Mouse (Mus musculus): ENCODE data around the gene Dab1. TPM values are rescaled to one million over a fixed set of nuclear protein-coding genes. Genes with fewer than 3 reads are reported as not detected.
A peak's percentile ranks its signal among the peaks of the same experiment; 100 is the strongest.

Gene Dab1
- polyA plus RNA-seq, 1 experiment from 2014 or later = 9.8 TPM

DNA sequence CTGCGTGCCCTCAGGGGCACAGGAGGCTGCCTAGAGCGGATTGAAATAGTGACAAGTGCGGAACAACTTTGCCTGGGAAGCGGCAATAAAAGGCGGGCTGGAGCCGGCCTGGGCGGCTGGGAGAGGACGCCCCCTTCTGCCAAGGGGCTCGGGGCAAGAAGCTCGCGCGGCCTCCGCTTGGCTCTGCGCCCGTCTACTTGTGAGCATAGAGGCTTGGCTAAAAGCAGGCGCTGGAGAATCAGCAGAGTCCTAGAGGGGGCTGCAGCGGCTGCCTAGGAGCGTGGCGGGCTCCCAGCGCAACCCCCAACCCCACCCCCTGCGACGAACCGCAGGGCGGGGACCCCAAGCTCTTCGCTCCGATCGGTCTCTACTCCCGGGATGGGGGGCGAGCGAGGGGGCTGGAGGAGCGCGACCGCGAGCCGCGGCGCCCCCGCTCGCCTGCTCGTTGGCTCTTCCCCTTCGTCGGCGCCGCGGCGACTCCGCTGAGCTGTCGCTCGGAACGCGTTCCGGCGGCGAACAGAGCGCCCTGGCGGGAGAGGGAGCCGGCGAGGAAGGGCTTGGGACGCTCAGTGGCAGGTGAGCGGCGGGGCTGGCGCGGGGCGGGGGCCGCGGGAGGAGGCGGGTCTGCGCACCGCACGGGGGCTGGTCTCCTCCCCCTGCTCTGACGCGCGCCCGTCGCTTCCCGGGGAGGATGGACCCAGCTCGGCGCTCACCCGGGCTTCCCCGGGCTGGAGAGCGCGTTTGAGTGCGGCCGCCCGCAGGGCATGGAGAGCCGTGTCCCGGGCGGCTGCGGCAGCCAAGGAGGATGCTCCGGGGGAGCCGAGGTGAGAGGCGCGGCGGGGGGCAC, 748.0 kb downstream of the Dab1 start:
- Histone ChIP-seq H3K36me3 (no peaks in the 10 kb centered on the region), H3K27me3 (ENCODE audit: low read depth, poor library complexity, severe bottlenecking) (peaks cover 71% of the 10 kb centered on the region), H3K4me3 (peak overlapping the region; percentile 72), H3K4me1 (peaks cover 31% of the 10 kb centered on the region), H3K9me3 (replicated peaks) (no peaks in the 10 kb centered on the region), H3K27ac (peak overlapping the region; percentile 80)
- peak; percentile 77 for DNase-seq (ENCODE audit: low spot score)
- WGBS = under 1% methylated on average over 86 of the region's 94 CpGs

DNA sequence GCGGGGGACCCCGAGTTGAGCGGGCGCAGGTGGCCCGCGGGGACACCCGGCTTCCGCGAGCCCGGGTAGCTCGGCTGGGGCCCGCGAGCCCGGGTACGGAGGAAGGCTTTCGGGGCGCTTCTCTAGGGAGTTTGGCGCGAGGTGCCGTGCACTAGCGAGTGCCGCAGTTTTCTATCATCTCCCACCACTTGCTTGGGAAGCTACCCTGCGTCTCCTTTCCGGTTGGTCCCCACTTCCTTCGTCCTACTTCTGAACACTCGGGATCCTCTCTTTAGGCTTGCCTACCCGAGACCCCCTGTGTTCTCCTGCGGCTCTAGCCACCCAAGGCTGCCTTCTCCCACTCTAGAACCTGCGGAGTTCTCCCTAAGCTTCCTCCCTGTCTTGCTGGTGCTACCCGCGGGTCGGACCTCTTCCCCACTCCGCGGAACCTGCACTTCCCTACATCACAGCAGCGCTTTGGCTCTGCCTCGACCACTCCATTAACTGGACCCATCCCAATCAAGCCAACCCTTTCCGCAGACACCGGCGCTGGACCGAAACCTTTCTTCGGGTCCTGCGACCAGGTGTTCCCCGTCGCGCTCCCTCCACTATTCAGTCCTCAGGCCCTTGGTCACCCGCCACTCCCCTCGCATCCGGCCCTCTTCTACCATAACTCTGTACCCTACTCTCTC, 748.7 kb downstream of the Dab1 start:
- Histone ChIP-seq H3K27ac (peak overlapping the region; percentile 80), H3K4me3 (peak overlapping the region; percentile 72), H3K9me3 (replicated peaks) (no peaks in the 10 kb centered on the region), H3K27me3 (ENCODE audit: low read depth, poor library complexity, severe bottlenecking) (peaks cover 71% of the 10 kb centered on the region), H3K4me1 (peaks cover 31% of the 10 kb centered on the region), H3K36me3 (no peaks in the 10 kb centered on the region)
- WGBS = under 1% methylated on average over 46 of the region's 48 CpGs
- DNase-seq (ENCODE audit: low spot score) = peak; percentile 66

DNA sequence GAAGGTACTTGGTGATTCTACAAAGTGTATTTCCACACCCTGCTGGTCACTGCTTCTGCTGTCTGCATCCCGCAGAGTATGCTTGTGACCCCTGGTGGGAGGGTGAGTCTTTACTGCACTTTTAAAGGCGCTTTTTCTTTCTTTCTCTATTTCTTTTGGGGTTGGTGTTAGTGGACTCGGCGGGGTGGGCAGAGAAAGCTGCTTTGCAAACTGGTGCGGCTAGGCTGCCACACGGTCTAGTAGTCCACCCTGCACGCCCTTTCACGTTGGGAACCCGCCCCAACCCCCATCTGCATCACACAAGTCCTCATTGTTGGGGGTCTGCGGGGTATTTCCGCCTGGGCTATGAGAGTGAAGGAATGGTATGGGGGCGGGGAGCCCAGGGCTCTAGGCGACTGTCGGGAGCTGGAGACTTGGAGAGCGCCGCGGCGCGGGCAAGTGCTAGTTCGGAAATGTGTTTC, 749.4 kb downstream of the Dab1 start:
- Histone ChIP-seq H3K36me3 (no peaks in the 10 kb centered on the region), H3K27ac (peak overlapping the region; percentile 80), H3K4me3 (peak overlapping the region; percentile 72), H3K27me3 (ENCODE audit: low read depth, poor library complexity, severe bottlenecking) (peaks cover 71% of the 10 kb centered on the region), H3K4me1 (peaks cover 31% of the 10 kb centered on the region), H3K9me3 (replicated peaks) (no peaks in the 10 kb centered on the region)
- under 1% methylated on average over 20 of the region's 20 CpGs for WGBS
- peak; percentile 76 for DNase-seq (ENCODE audit: low spot score)

DNA sequence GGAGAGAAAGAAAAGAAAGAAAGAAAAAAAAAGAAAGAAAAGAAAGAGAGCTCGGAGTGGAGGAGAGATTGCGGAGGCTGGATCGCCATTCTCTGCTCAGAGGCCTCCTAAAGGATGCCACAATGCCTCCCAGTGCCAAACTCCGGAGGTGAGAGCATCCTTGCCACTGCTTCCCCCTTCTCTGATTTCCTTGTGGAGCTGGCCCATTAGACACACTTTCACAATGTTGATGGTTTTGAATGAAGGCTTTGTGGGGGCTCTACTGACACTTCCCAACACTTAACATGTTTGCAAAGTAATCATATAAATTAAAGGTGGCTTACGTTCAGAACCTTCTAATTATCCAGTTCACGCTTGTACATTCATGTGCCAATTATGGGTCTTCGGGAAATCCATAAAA, 749.9 kb downstream of the Dab1 start:
- no peak for DNase-seq (ENCODE audit: low spot score)
- Histone ChIP-seq H3K4me3 (peak overlapping the region; percentile 72), H3K4me1 (peaks cover 31% of the 10 kb centered on the region), H3K27me3 (ENCODE audit: low read depth, poor library complexity, severe bottlenecking) (peaks cover 71% of the 10 kb centered on the region), H3K9me3 (replicated peaks) (no peaks in the 10 kb centered on the region), H3K27ac (peak overlapping the region; percentile 80), H3K36me3 (no peaks in the 10 kb centered on the region)
- WGBS = 8% methylated on average over 7 of the region's 7 CpGs

DNA sequence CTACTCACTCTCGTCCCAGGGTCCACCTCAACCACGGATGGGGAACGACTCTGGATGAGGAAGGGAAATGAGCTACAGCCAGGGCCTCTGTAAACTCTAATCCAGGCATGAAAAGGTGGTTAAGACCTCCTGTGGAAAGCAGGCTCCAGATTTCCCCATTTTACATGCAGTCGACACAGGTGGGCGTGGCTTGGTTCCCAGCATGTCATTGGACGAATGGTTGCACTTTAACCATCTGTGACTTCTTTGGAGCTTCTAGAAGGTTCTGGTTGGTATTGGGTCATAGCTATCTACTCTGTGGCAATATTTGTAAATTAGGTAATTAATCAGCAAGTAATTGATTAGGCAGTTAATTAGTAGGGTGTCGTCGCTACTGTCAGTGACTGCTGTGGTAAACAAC, 752.0 kb downstream of the Dab1 start:
- H3K4me1 ChIP-seq = peaks cover 31% of the 10 kb centered on the region
- H3K27me3 ChIP-seq (ENCODE audit: low read depth, poor library complexity, severe bottlenecking) = peaks cover 52% of the 10 kb centered on the region
- no peak overlapping the region for H3K27ac ChIP-seq
- no peaks in the 10 kb centered on the region for H3K9me3 ChIP-seq (replicated peaks)
- no peaks in the 10 kb centered on the region for H3K36me3 ChIP-seq
- peak; percentile 26 for DNase-seq (ENCODE audit: low spot score)
- H3K4me3 ChIP-seq = no peak overlapping the region
- 84% methylated on average over 8 of the region's 8 CpGs for WGBS

DNA sequence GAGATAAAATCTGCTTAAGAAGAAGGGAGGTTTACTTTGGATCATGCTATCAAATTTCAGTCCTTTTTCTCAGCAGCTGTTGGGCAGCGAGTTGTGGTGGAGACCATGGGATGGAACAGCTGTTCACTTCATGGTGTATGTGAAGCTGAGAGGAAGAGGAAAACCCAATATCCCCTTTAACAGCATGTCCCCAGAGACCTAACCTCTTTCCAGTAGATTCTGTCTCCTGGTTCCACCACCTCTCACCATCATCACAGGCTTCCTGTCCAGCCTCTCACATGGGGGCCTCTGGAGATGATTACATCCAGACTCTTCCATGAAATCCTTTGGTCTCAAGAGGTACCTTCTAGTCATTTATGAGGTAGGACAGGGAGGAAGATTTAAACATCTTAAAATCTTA, 755.0 kb downstream of the Dab1 start:
- DNase-seq (ENCODE audit: low spot score) = peak; percentile 10
- Histone ChIP-seq H3K9me3 (replicated peaks) (no peaks in the 10 kb centered on the region), H3K27ac (no peak overlapping the region), H3K27me3 (ENCODE audit: low read depth, poor library complexity, severe bottlenecking) (peaks cover 23% of the 10 kb centered on the region), H3K36me3 (no peaks in the 10 kb centered on the region), H3K4me1 (peaks cover 2% of the 10 kb centered on the region), H3K4me3 (no peak overlapping the region)
- 81% methylated on average over 1 of the region's 1 CpGs for WGBS

DNA sequence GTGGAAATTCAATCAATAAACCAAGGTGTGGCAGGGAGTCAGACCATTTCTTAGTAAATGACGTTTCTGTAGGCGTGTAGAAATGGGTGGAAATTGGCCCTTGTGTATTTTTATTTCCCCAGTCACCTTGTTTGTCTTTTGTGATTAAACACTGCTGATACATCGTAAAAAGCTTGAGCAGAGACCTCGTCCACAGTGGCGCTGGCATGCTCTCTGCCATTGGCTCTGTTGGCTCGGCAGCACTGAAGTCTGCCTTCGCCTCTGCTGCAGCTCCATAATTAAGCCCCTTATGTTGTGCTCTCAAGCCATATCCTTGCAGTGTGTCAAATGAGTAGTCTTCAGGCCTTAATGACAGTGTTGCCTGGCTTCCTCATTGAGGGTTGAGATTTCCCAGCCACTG, 765.5 kb downstream of the Dab1 start:
- DNase-seq (ENCODE audit: low spot score) = no peak
- Histone ChIP-seq H3K9me3 (replicated peaks) (no peaks in the 10 kb centered on the region), H3K27me3 (ENCODE audit: low read depth, poor library complexity, severe bottlenecking) (no peaks in the 10 kb centered on the region), H3K4me1 (peaks cover 31% of the 10 kb centered on the region), H3K4me3 (no peak overlapping the region), H3K36me3 (no peaks in the 10 kb centered on the region), H3K27ac (no peak overlapping the region)
- WGBS = 27% methylated on average over 7 of the region's 7 CpGs

DNA sequence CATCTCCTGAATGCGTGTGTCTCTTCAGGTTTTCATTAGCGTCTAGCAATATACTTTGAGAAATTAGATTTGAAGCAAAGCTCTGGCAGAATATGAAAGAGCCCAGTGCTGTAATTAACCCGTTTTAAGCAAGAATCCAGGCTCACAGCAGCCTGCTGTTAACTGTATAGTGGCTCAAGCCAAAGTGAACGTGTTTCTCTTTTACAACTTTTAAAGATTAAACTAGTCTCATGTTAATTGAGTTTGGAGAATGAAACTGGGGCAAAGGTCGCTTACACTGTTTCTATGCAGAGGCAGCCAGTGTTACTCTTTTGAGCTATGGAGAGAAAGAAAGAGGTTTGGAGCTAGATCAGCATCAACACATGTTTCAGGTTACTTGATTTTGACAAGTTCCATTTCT, 766.1 kb downstream of the Dab1 start:
- Histone ChIP-seq H3K36me3 (no peaks in the 10 kb centered on the region), H3K27me3 (ENCODE audit: low read depth, poor library complexity, severe bottlenecking) (no peaks in the 10 kb centered on the region), H3K4me1 (peaks cover 31% of the 10 kb centered on the region), H3K4me3 (no peak overlapping the region), H3K9me3 (replicated peaks) (no peaks in the 10 kb centered on the region), H3K27ac (no peak overlapping the region)
- DNase-seq (ENCODE audit: low spot score) = no peak
- 32% methylated on average over 5 of the region's 5 CpGs for WGBS

DNA sequence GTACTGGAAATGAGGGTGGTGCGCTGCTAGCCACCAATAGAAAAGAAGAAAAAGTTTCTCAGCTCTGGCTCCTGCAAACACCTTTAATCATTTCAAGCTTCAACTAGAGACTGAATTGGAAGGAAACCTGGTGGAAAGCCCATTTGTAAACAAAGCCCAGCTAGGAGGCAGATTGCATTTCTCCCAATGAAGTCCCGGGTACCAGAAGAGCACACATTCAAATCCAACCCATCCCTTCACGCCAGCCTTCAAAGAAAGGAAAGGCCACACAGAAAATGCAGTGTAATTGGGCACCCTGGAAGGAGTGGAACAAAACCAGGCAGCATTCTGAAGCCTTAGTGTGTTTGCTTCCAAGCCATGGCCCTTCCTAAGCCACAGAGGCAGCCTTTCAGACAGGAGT, 776.4 kb downstream of the Dab1 start:
- no peaks in the 10 kb centered on the region for H3K9me3 ChIP-seq (replicated peaks)
- 92% methylated on average over 3 of the region's 3 CpGs for WGBS
- H3K27me3 ChIP-seq (ENCODE audit: low read depth, poor library complexity, severe bottlenecking) = no peaks in the 10 kb centered on the region
- no peak overlapping the region for H3K27ac ChIP-seq
- H3K4me1 ChIP-seq = no peaks in the 10 kb centered on the region
- DNase-seq (ENCODE audit: low spot score) = no peak
- H3K36me3 ChIP-seq = no peaks in the 10 kb centered on the region
- H3K4me3 ChIP-seq = no peak overlapping the region

DNA sequence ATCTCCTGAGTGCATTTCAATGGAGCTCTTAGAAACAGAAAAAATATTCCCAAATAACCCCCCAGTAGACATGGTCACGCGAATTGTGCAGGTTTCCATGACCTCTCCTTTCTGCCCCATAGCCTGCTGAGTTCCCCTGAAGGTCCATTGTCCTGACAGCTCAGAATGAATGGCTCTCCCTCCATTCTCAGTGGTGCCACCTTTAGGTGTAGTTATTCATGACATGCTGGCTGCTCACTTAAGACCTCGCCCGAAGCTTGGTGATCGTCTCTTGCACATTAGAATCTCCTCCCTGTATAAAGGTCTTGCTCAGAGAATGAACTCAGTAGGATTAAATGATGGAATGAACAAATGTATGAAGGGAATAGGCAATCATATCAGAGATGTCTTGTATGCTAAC, 776.9 kb downstream of the Dab1 start:
- Histone ChIP-seq H3K27ac (no peak overlapping the region), H3K4me3 (no peak overlapping the region), H3K27me3 (ENCODE audit: low read depth, poor library complexity, severe bottlenecking) (no peaks in the 10 kb centered on the region), H3K9me3 (replicated peaks) (no peaks in the 10 kb centered on the region), H3K4me1 (no peaks in the 10 kb centered on the region), H3K36me3 (no peaks in the 10 kb centered on the region)
- 89% methylated on average over 5 of the region's 5 CpGs for WGBS
- no peak for DNase-seq (ENCODE audit: low spot score)

DNA sequence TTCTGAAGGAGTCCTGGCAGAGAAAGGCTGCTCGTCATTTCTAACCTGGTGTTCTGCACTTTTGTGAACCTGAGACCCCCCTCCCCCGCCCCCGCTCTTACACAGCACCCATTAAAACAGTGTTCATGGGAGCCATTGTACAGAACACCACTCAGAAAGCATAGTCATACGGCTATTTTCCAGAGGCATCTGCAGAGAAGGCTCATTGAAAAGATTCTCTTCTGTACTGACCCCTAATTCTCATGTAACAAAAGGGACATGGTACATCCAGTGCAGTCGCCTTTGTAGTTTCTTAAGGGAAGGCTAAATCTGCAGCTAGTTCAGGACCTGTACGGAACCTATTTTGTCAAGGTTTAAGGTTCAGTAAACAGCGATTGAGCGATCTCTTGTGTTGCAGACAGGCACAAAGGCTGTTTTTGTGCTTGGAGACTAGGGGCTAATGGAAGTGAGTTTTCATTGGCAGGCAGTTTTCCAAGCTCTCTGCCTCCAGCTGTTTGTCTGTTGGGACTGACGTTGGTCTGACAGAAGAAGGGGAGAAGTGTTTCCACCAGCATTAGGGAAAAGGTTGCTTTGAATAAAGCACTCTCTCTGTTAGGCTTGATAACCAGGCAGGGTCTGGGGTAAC, 780.1 kb downstream of the Dab1 start:
- 78% methylated on average over 9 of the region's 9 CpGs for WGBS
- DNase-seq (ENCODE audit: low spot score) = no peak
- Histone ChIP-seq H3K9me3 (replicated peaks) (no peaks in the 10 kb centered on the region), H3K36me3 (no peaks in the 10 kb centered on the region), H3K27ac (no peak overlapping the region), H3K27me3 (ENCODE audit: low read depth, poor library complexity, severe bottlenecking) (no peaks in the 10 kb centered on the region), H3K4me1 (no peaks in the 10 kb centered on the region), H3K4me3 (no peak overlapping the region)

DNA sequence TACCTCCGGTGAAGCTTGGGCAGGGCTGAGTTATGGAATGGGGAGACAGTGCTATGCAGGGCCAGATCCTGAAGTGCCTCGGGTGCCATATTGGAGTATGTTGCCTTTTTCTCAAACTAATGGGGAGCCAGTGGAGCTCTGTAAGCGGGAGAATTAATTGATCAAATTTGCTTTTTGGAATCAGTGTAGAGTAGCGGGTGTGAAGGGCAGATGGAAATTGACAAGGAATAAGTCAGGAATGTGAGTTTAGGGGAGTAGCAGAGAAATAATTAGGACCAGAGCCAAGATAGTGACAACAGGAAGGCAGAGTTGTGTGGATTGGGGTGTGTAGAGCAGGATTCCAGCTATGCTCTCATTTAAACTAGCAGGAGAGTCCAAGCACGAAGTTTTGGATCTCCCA, 784.9 kb downstream of the Dab1 start:
- Histone ChIP-seq H3K4me1 (no peaks in the 10 kb centered on the region), H3K27me3 (ENCODE audit: low read depth, poor library complexity, severe bottlenecking) (no peaks in the 10 kb centered on the region), H3K27ac (no peak overlapping the region), H3K4me3 (no peak overlapping the region), H3K36me3 (no peaks in the 10 kb centered on the region), H3K9me3 (replicated peaks) (no peaks in the 10 kb centered on the region)
- no peak for DNase-seq (ENCODE audit: low spot score)
- WGBS = 92% methylated on average over 5 of the region's 5 CpGs

DNA sequence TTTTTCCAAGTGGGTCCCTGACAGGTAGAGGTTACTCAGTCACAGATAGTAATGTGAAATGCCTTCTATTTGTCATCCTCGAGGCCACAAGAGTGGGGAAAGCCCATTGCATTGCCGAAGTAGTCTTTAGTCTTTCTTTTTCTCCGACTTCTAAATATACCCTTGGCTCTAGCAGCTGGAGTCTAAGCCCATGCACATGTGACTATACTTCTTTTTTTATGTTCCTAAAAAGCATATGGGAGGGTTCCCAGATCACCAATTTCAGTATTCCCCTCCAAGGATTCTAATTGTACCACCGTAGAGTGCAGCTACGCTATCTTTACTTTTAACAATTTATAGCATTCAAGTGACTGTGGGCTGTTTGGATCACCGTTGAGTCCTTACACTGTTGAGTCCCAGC, 791.8 kb downstream of the Dab1 start:
- no peaks in the 10 kb centered on the region for H3K36me3 ChIP-seq
- WGBS = 87% methylated on average over 6 of the region's 6 CpGs
- no peaks in the 10 kb centered on the region for H3K9me3 ChIP-seq (replicated peaks)
- H3K4me3 ChIP-seq = no peak overlapping the region
- H3K4me1 ChIP-seq = peaks cover 9% of the 10 kb centered on the region
- DNase-seq (ENCODE audit: low spot score) = no peak
- H3K27ac ChIP-seq = no peak overlapping the region
- H3K27me3 ChIP-seq (ENCODE audit: low read depth, poor library complexity, severe bottlenecking) = no peaks in the 10 kb centered on the region

Data from limb, embryonic 10.5 days (tissue).